Mouse (Mus musculus): ENCODE data around the gene Pcif1. TPM values are rescaled to one million over a fixed set of nuclear protein-coding genes. Genes with fewer than 3 reads are reported as not detected.

Pcif1 gene
- total and polyA plus RNA-seq, 3 experiments: 20.0 to 59.1 (median 33.6) TPM

GRCm38 (mm10) chr2:164940140-164940830 is 61.2 kb downstream of the Pcif1 start, which contains the start of gene Mmp9:
Gene Mmp9 (plus strand): TSS chr2:164940780.
- Histone ChIP-seq H3K4me1 (ENCODE audit: control insufficient read depth in 1 of 2, insufficient read depth in 2 of 2) (peaks cover 3 to 26% of the 10 kb centered on the region in 2 experiments; a peak in 2 of 4 replicates), H3K79me2 (replicated peaks; ENCODE audit: control insufficient read depth, extremely low read depth, insufficient read depth, poor library complexity, severe bottlenecking) (no peaks in the 10 kb centered on the region), H3K27me3 (replicated peaks) (peaks cover 21% of the 10 kb centered on the region), H3K4me2 (ENCODE audit: insufficient read depth, low read depth, poor library complexity, severe bottlenecking) (no peak within 1 kb of the TSS), H3K4me3 (replicated peaks in 1 of 3; ENCODE audit: low read depth in 2 of 3, low read length in 2 of 3, poor library complexity in 1 of 3) (no peak within 1 kb of the TSS), H3K27ac (ENCODE audit: insufficient read depth, low read depth) (no peak within 1 kb of the TSS), H3K9me3 (replicated peaks; ENCODE audit: low read length) (no peaks in the 10 kb centered on the region), H3K36me3 (replicated peaks in 1 of 2; ENCODE audit: control insufficient read depth in 1 of 2, insufficient read depth in 1 of 2, low read length in 1 of 2) (no peaks in the 10 kb centered on the region), H3K9ac (ENCODE audit: insufficient read depth, low read depth) (no peak within 1 kb of the TSS)
- DNase-seq (ENCODE audit: extremely low read depth): no peak
- dilution Hi-C loops (cut with MboI; ENCODE audit: extremely low pct_ligation_motif_present, extremely low pct_unique_long_range_greater_than_20kb, low sequenced_read_pairs) (no loop called here), in situ Hi-C loops (cut with MboI; ENCODE audit: low pct_ligation_motif_present, low pct_unique_long_range_greater_than_20kb, low sequenced_read_pairs) (loop anchor here (10.0 kb wide), 1 partner anchor 425 kb away; the partner anchor contains the start of gene Zfp663)
- TF ChIP-seq E2F4 (IDR thresholded peaks at IDR 0.05; ENCODE audit: insufficient replicate concordance, low read depth, low read length) (no peak), TBP (conservative IDR thresholded peaks at IDR 0.05; ENCODE audit: low read depth, low read length) (no peak)

- H3K79me2 ChIP-seq (replicated peaks; ENCODE audit: control insufficient read depth, extremely low read depth, insufficient read depth, poor library complexity, severe bottlenecking): no peaks in the 10 kb centered on the region
- no peak overlapping the region for H3K27ac ChIP-seq (ENCODE audit: insufficient read depth, low read depth)
- peaks cover 28% of the 10 kb centered on the region for H3K27me3 ChIP-seq (replicated peaks)
- in situ Hi-C loops (cut with MboI; ENCODE audit: low pct_ligation_motif_present, low pct_unique_long_range_greater_than_20kb, low sequenced_read_pairs): loop anchor here (10.0 kb wide), 1 partner anchor 422 kb away; the partner anchor contains the start of gene Zfp663
- DNase-seq (ENCODE audit: extremely low read depth): no peak
- no peaks in the 10 kb centered on the region for H3K9me3 ChIP-seq (replicated peaks; ENCODE audit: low read length)
- no peak for TF ChIP-seq MYC (IDR thresholded peaks at IDR 0.05; ENCODE audit: low read depth, low read length)
- H3K4me1 ChIP-seq (ENCODE audit: control insufficient read depth in 1 of 2, insufficient read depth in 2 of 2): peaks cover 3 to 30% of the 10 kb centered on the region in 2 experiments; a peak in 2 of 4 replicates
- no peak overlapping the region for H3K4me2 ChIP-seq (ENCODE audit: insufficient read depth, low read depth, poor library complexity, severe bottlenecking)
- H3K36me3 ChIP-seq (replicated peaks in 1 of 2; ENCODE audit: control insufficient read depth in 1 of 2, insufficient read depth in 1 of 2, low read length in 1 of 2): no peaks in the 10 kb centered on the region
- no peak overlapping the region for H3K4me3 ChIP-seq (replicated peaks in 1 of 3; ENCODE audit: low read depth in 2 of 3, low read length in 2 of 3, poor library complexity in 1 of 3)
- H3K9ac ChIP-seq (ENCODE audit: insufficient read depth, low read depth): no peak overlapping the region
- dilution Hi-C loops (cut with MboI; ENCODE audit: extremely low pct_ligation_motif_present, extremely low pct_unique_long_range_greater_than_20kb, low sequenced_read_pairs): no loop called here
Measured at GRCm38 (mm10) chr2:164942692-164943290, 63.7 kb downstream of the Pcif1 start.

Other genes starting within 250 kb of the Pcif1 start
Only the 20 nearest of the 25 such genes appear.
- not detected in 2 replicates for gene Wfdc13, start 194.2 kb upstream of the Pcif1 start, total RNA-seq (2012; rRNA removed)
- not detected in 2 replicates for gene Wfdc13, start 194.2 kb upstream of the Pcif1 start, total RNA-seq (2014; rRNA removed)
- gene Wfdc13, start 194.2 kb upstream of the Pcif1 start, polyA plus RNA-seq (2012; ENCODE audit: insufficient read length, low read depth): not detected in 2 replicates
- not detected in 2 replicates for gene Spint4, start 180.8 kb upstream of the Pcif1 start, total RNA-seq (2012; rRNA removed)
- not detected in 2 replicates for gene Spint4, start 180.8 kb upstream of the Pcif1 start, total RNA-seq (2014; rRNA removed)
- gene Spint4, start 180.8 kb upstream of the Pcif1 start, polyA plus RNA-seq (2012; ENCODE audit: insufficient read length, low read depth): not detected in 2 replicates
- gene Spint5, start 164.0 kb upstream of the Pcif1 start, total RNA-seq (2012; rRNA removed): 1.4 and 2.4 TPM in 2 replicates
- gene Spint5, start 164.0 kb upstream of the Pcif1 start, total RNA-seq (2014; rRNA removed): not detected in 2 replicates
- gene Spint5, start 164.0 kb upstream of the Pcif1 start, polyA plus RNA-seq (2012; ENCODE audit: insufficient read length, low read depth): not detected in 2 replicates
- gene Wfdc3, start 133.4 kb upstream of the Pcif1 start, total RNA-seq (2012; rRNA removed): 0.08 and 0.21 TPM in 2 replicates
- 0.14 TPM in 1 of 2 replicates, not detected in the other for gene Wfdc3, start 133.4 kb upstream of the Pcif1 start, total RNA-seq (2014; rRNA removed)
- not detected in 2 replicates for gene Wfdc3, start 133.4 kb upstream of the Pcif1 start, polyA plus RNA-seq (2012; ENCODE audit: insufficient read length, low read depth)
- 14.0 and 15.2 TPM in 2 replicates for gene Dnttip1, start 133.3 kb upstream of the Pcif1 start, total RNA-seq (2012; rRNA removed)
- gene Dnttip1, start 133.3 kb upstream of the Pcif1 start, total RNA-seq (2014; rRNA removed): 17.1 and 17.6 TPM in 2 replicates
- 29.7 and 35.0 TPM in 2 replicates for gene Dnttip1, start 133.3 kb upstream of the Pcif1 start, polyA plus RNA-seq (2012; ENCODE audit: insufficient read length, low read depth)
- 103 and 121 TPM in 2 replicates for gene Ube2c, start 109.4 kb upstream of the Pcif1 start, total RNA-seq (2012; rRNA removed)
- gene Ube2c, start 109.4 kb upstream of the Pcif1 start, total RNA-seq (2014; rRNA removed): 104 and 126 TPM in 2 replicates
- 156 and 226 TPM in 2 replicates for gene Ube2c, start 109.4 kb upstream of the Pcif1 start, polyA plus RNA-seq (2012; ENCODE audit: insufficient read length, low read depth)
- not detected in 2 replicates for gene Tnnc2, start 99.3 kb upstream of the Pcif1 start, total RNA-seq (2012; rRNA removed)
- not detected in 2 replicates for gene Tnnc2, start 99.3 kb upstream of the Pcif1 start, total RNA-seq (2014; rRNA removed)
- gene Tnnc2, start 99.3 kb upstream of the Pcif1 start, polyA plus RNA-seq (2012; ENCODE audit: insufficient read length, low read depth): not detected in 2 replicates
- gene Snx21, start 93.5 kb upstream of the Pcif1 start, total RNA-seq (2012; rRNA removed): 2.3 and 3.3 TPM in 2 replicates
- gene Snx21, start 93.5 kb upstream of the Pcif1 start, total RNA-seq (2014; rRNA removed): 0.71 and 1.1 TPM in 2 replicates
- 1.1 and 1.5 TPM in 2 replicates for gene Snx21, start 93.5 kb upstream of the Pcif1 start, polyA plus RNA-seq (2012; ENCODE audit: insufficient read length, low read depth)
- 22.0 and 26.8 TPM in 2 replicates for gene Acot8, start 74.4 kb upstream of the Pcif1 start, total RNA-seq (2012; rRNA removed)
- gene Acot8, start 74.4 kb upstream of the Pcif1 start, total RNA-seq (2014; rRNA removed): 15.8 and 16.8 TPM in 2 replicates
- gene Acot8, start 74.4 kb upstream of the Pcif1 start, polyA plus RNA-seq (2012; ENCODE audit: insufficient read length, low read depth): 10.5 and 11.9 TPM in 2 replicates
- 3.5 and 3.7 TPM in 2 replicates for gene Zswim3, start 74.2 kb upstream of the Pcif1 start, total RNA-seq (2012; rRNA removed)
- gene Zswim3, start 74.2 kb upstream of the Pcif1 start, total RNA-seq (2014; rRNA removed): 1.6 and 2.3 TPM in 2 replicates
- gene Zswim3, start 74.2 kb upstream of the Pcif1 start, polyA plus RNA-seq (2012; ENCODE audit: insufficient read length, low read depth): 2.1 and 2.5 TPM in 2 replicates
- gene Zswim1, start 56.6 kb upstream of the Pcif1 start, total RNA-seq (2012; rRNA removed): 9.5 and 9.6 TPM in 2 replicates
- 5.3 and 5.8 TPM in 2 replicates for gene Zswim1, start 56.6 kb upstream of the Pcif1 start, total RNA-seq (2014; rRNA removed)
- 10.4 and 13.8 TPM in 2 replicates for gene Zswim1, start 56.6 kb upstream of the Pcif1 start, polyA plus RNA-seq (2012; ENCODE audit: insufficient read length, low read depth)
- gene Spata25, start 50.8 kb upstream of the Pcif1 start, total RNA-seq (2012; rRNA removed): 0.34 TPM in 1 of 2 replicates, not detected in the other
- not detected in 2 replicates for gene Spata25, start 50.8 kb upstream of the Pcif1 start, total RNA-seq (2014; rRNA removed)
- not detected in 2 replicates for gene Spata25, start 50.8 kb upstream of the Pcif1 start, polyA plus RNA-seq (2012; ENCODE audit: insufficient read length, low read depth)
- gene Ctsa, start 46.4 kb upstream of the Pcif1 start, total RNA-seq (2012; rRNA removed): 45.5 and 46.1 TPM in 2 replicates
- gene Ctsa, start 46.4 kb upstream of the Pcif1 start, total RNA-seq (2014; rRNA removed): 17.5 and 19.9 TPM in 2 replicates
- gene Ctsa, start 46.4 kb upstream of the Pcif1 start, polyA plus RNA-seq (2012; ENCODE audit: insufficient read length, low read depth): 22.7 and 27.0 TPM in 2 replicates
- 2.9 and 4.1 TPM in 2 replicates for gene Neurl2, start 45.8 kb upstream of the Pcif1 start, total RNA-seq (2012; rRNA removed)
- gene Neurl2, start 45.8 kb upstream of the Pcif1 start, total RNA-seq (2014; rRNA removed): 1.6 and 2.1 TPM in 2 replicates
- gene Neurl2, start 45.8 kb upstream of the Pcif1 start, polyA plus RNA-seq (2012; ENCODE audit: insufficient read length, low read depth): 1.7 and 1.8 TPM in 2 replicates
- gene Pltp, start 21.6 kb upstream of the Pcif1 start, total RNA-seq (2012; rRNA removed): 4.4 and 5.5 TPM in 2 replicates
- gene Pltp, start 21.6 kb upstream of the Pcif1 start, total RNA-seq (2014; rRNA removed): 0.85 and 1.1 TPM in 2 replicates
- gene Pltp, start 21.6 kb upstream of the Pcif1 start, polyA plus RNA-seq (2012; ENCODE audit: insufficient read length, low read depth): 0.94 and 0.98 TPM in 2 replicates
- gene Zfp335, start 32.5 kb downstream of the Pcif1 start, total RNA-seq (2012; rRNA removed): 12.0 and 14.4 TPM in 2 replicates
- gene Zfp335, start 32.5 kb downstream of the Pcif1 start, total RNA-seq (2014; rRNA removed): 5.0 and 5.2 TPM in 2 replicates
- gene Zfp335, start 32.5 kb downstream of the Pcif1 start, polyA plus RNA-seq (2012; ENCODE audit: insufficient read length, low read depth): 13.1 and 16.5 TPM in 2 replicates
- gene Mmp9, start 61.5 kb downstream of the Pcif1 start, total RNA-seq (2012; rRNA removed): not detected in 2 replicates
- gene Mmp9, start 61.5 kb downstream of the Pcif1 start, total RNA-seq (2014; rRNA removed): not detected in 2 replicates
- gene Mmp9, start 61.5 kb downstream of the Pcif1 start, polyA plus RNA-seq (2012; ENCODE audit: insufficient read length, low read depth): not detected in 2 replicates
- gene Slc12a5, start 81.5 kb downstream of the Pcif1 start, total RNA-seq (2012; rRNA removed): 0.30 and 0.34 TPM in 2 replicates
- gene Slc12a5, start 81.5 kb downstream of the Pcif1 start, total RNA-seq (2014; rRNA removed): 0.05 and 0.18 TPM in 2 replicates
- 0.71 and 0.83 TPM in 2 replicates for gene Slc12a5, start 81.5 kb downstream of the Pcif1 start, polyA plus RNA-seq (2012; ENCODE audit: insufficient read length, low read depth)
- 20.1 and 26.5 TPM in 2 replicates for gene Ncoa5, start 155.6 kb downstream of the Pcif1 start, total RNA-seq (2012; rRNA removed)
- gene Ncoa5, start 155.6 kb downstream of the Pcif1 start, total RNA-seq (2014; rRNA removed): 18.6 and 18.9 TPM in 2 replicates
- gene Ncoa5, start 155.6 kb downstream of the Pcif1 start, polyA plus RNA-seq (2012; ENCODE audit: insufficient read length, low read depth): 45.1 and 46.4 TPM in 2 replicates
- gene Cd40, start 176.3 kb downstream of the Pcif1 start, total RNA-seq (2012; rRNA removed): 146 and 149 TPM in 2 replicates
- 191 and 223 TPM in 2 replicates for gene Cd40, start 176.3 kb downstream of the Pcif1 start, total RNA-seq (2014; rRNA removed)
- gene Cd40, start 176.3 kb downstream of the Pcif1 start, polyA plus RNA-seq (2012; ENCODE audit: insufficient read length, low read depth): 147 and 149 TPM in 2 replicates

All from CH12.LX (cell line).